ENCODE assay signal across 9 mouse cellular contexts in genomic region chrX:119852436-119852835, GRCm38 (mm10).
A peak's percentile ranks its signal among the peaks of the same experiment; 100 is the strongest.
DNase-seq lines count a peak whose midpoint lies in the region; ATAC-seq and TF ChIP-seq lines count a peak whose summit lies in the region.
"Had no signal": no experiment of that assay in that cellular context is flagged by ENCODE, and none has a peak within 500 bp of the region (broad histone marks: within the 10 kb centered on the region; RNA-seq: fewer than 3 reads in every experiment).

No protein-coding gene starts in this region.

- DNase-seq in forebrain, embryonic 14.5 days (ENCODE audit: low spot score), result peak; percentile 0
- DNase-seq in neural tube, embryonic 10.5 days (ENCODE audit: extremely low spot score, low spot score), result peak; percentile 26
- DNase-seq in kidney, postnatal 0 days (ENCODE audit: low spot score), result peak; percentile 21
- peak; percentile 26 for DNase-seq in stomach, postnatal 0 days (ENCODE audit: low spot score)
- no peak for DNase-seq in cerebellum, adult 9-10 months

- H3K36me3 ChIP-seq in forebrain, embryonic 14.5 days (ENCODE audit: control insufficient read depth, insufficient read depth, low read length), result no peaks in the 10 kb centered on the region
- no peaks in the 10 kb centered on the region for H3K36me3 ChIP-seq in forebrain, embryonic 13.5 days (ENCODE audit: poor library complexity, severe bottlenecking)
- H3K36me3 ChIP-seq in neural tube, embryonic 15.5 days, result no peaks in the 10 kb centered on the region
- no peaks in the 10 kb centered on the region for H3K36me3 ChIP-seq in kidney, postnatal 0 days (ENCODE audit: insufficient read depth, low read length)
- no peaks in the 10 kb centered on the region for H3K36me3 ChIP-seq in stomach, postnatal 0 days (ENCODE audit: control insufficient read depth, insufficient read depth, low read length)

- H3K9ac ChIP-seq in forebrain, embryonic 14.5 days (ENCODE audit: low read length), result no peak overlapping the region
- H3K9ac ChIP-seq in forebrain, embryonic 13.5 days, result no peak overlapping the region
- no peak overlapping the region for H3K9ac ChIP-seq in neural tube, embryonic 15.5 days (replicated peaks)
- H3K9ac ChIP-seq in kidney, postnatal 0 days (ENCODE audit: low read depth, low read length), result no peak overlapping the region
- H3K9ac ChIP-seq in stomach, postnatal 0 days (ENCODE audit: low read length), result no peak overlapping the region

- TF ChIP-seq CTCF in kidney, postnatal 0 days (IDR thresholded peaks at IDR 0.05; ENCODE audit: low read depth), result no peak
- TF ChIP-seq CTCF in stomach, postnatal 0 days (IDR thresholded peaks at IDR 0.05; ENCODE audit: low read depth), result no peak

- 24% methylated on average over 5 of the region's 5 CpGs for WGBS in forebrain, embryonic 14.5 days
- WGBS in forebrain, embryonic 13.5 days, result 21% methylated on average over 5 of the region's 5 CpGs
- 39% methylated on average over 5 of the region's 5 CpGs for WGBS in neural tube, embryonic 15.5 days
- 29% methylated on average over 5 of the region's 5 CpGs for WGBS in kidney, postnatal 0 days
- 33% methylated on average over 5 of the region's 5 CpGs for WGBS in stomach, postnatal 0 days

- H3K4me1 ChIP-seq in forebrain, embryonic 14.5 days (ENCODE audit: control insufficient read depth, insufficient read depth, low read length), result no peaks in the 10 kb centered on the region
- H3K4me1 ChIP-seq in forebrain, embryonic 13.5 days, result no peaks in the 10 kb centered on the region
- no peaks in the 10 kb centered on the region for H3K4me1 ChIP-seq in neural tube, embryonic 15.5 days
- no peaks in the 10 kb centered on the region for H3K4me1 ChIP-seq in kidney, postnatal 0 days (replicated peaks; ENCODE audit: insufficient read depth, low read length)
- no peaks in the 10 kb centered on the region for H3K4me1 ChIP-seq in stomach, postnatal 0 days (replicated peaks; ENCODE audit: control insufficient read depth, insufficient read depth)

- H3K27me3 ChIP-seq in forebrain, embryonic 14.5 days (replicated peaks; ENCODE audit: control insufficient read depth, insufficient read depth, low read length), result no peaks in the 10 kb centered on the region
- H3K27me3 ChIP-seq in forebrain, embryonic 13.5 days, result no peaks in the 10 kb centered on the region
- H3K27me3 ChIP-seq in neural tube, embryonic 15.5 days (replicated peaks), result no peaks in the 10 kb centered on the region
- no peaks in the 10 kb centered on the region for H3K27me3 ChIP-seq in kidney, postnatal 0 days (ENCODE audit: insufficient read depth, low read length)
- no peaks in the 10 kb centered on the region for H3K27me3 ChIP-seq in stomach, postnatal 0 days (ENCODE audit: control insufficient read depth, insufficient read depth, low read length)

- ATAC-seq in forebrain, embryonic 14.5 days, result no peak
- no peak for ATAC-seq in forebrain, embryonic 13.5 days
- ATAC-seq in neural tube, embryonic 15.5 days (ENCODE audit: low FRiP score), result no peak
- no peak; the same call in 1 of the 2 replicates for ATAC-seq in kidney, postnatal 0 days (replicated peaks; ENCODE audit: low FRiP score, low read depth)
- no peak for ATAC-seq in stomach, postnatal 0 days (ENCODE audit: low FRiP score, low TSS enrichment)
- ATAC-seq in erythroblast, adult 5-6 weeks (replicated peaks; ENCODE audit: low FRiP score, poor library complexity, severe bottlenecking), result no peak

- no peak overlapping the region for H3K4me2 ChIP-seq in forebrain, embryonic 14.5 days (ENCODE audit: low read length)
- no peak overlapping the region for H3K4me2 ChIP-seq in forebrain, embryonic 13.5 days
- no peak overlapping the region for H3K4me2 ChIP-seq in neural tube, embryonic 15.5 days
- no peak overlapping the region for H3K4me2 ChIP-seq in kidney, postnatal 0 days (ENCODE audit: low read length)
- no peak overlapping the region for H3K4me2 ChIP-seq in stomach, postnatal 0 days (replicated peaks; ENCODE audit: low read depth)

- no peak for TF ChIP-seq EP300 in stomach, postnatal 0 days (optimal IDR thresholded peaks at IDR 0.05)

- H3K9me3 ChIP-seq in forebrain, embryonic 14.5 days (replicated peaks; ENCODE audit: control insufficient read depth, low read length), result no peaks in the 10 kb centered on the region
- H3K9me3 ChIP-seq in forebrain, embryonic 13.5 days (replicated peaks), result no peaks in the 10 kb centered on the region
- H3K9me3 ChIP-seq in neural tube, embryonic 15.5 days (replicated peaks), result no peaks in the 10 kb centered on the region
- no peaks in the 10 kb centered on the region for H3K9me3 ChIP-seq in kidney, postnatal 0 days (replicated peaks; ENCODE audit: low read length)
- H3K9me3 ChIP-seq in stomach, postnatal 0 days (ENCODE audit: control insufficient read depth, low read length), result no peaks in the 10 kb centered on the region

- H3K27ac ChIP-seq in forebrain, embryonic 14.5 days (ENCODE audit: low read depth, low read length), result no peak overlapping the region
- H3K27ac ChIP-seq in forebrain, embryonic 13.5 days, result no peak overlapping the region
- H3K27ac ChIP-seq in neural tube, embryonic 15.5 days (replicated peaks), result no peak overlapping the region
- H3K27ac ChIP-seq in kidney, postnatal 0 days, result no peak overlapping the region
- no peak overlapping the region for H3K27ac ChIP-seq in stomach, postnatal 0 days (replicated peaks)
- H3K27ac ChIP-seq: macrophage had no signal

- H3K4me3 ChIP-seq in forebrain, embryonic 14.5 days (ENCODE audit: low read depth, low read length), result no peak overlapping the region
- no peak overlapping the region for H3K4me3 ChIP-seq in forebrain, embryonic 13.5 days
- no peak overlapping the region for H3K4me3 ChIP-seq in neural tube, embryonic 15.5 days (replicated peaks)
- H3K4me3 ChIP-seq in kidney, postnatal 0 days (replicated peaks; ENCODE audit: low read depth, low read length), result no peak overlapping the region
- no peak overlapping the region for H3K4me3 ChIP-seq in stomach, postnatal 0 days (ENCODE audit: low read depth, low read length)
